Mouse (Mus musculus) adrenal gland, postnatal 10 days (tissue): ENCODE measurements around the gene Pnpla2. TPM values are rescaled to one million over a fixed set of nuclear protein-coding genes. Genes with fewer than 3 reads are reported as not detected.

Source experiments
- DNase-seq: peaks from one replicate; pipeline ENCODE4 v3.0.0; 2021; ENCODE audit warnings: mixed read lengths
- total RNA-seq, 2 experiments: library from RNA; stranded (reverse); gene quantifications; 2 replicates each; pipeline ENCODE4 v1.2.3; 2021

The Pnpla2 gene
- total RNA-seq, 2 experiments from 2014 or later: 1,181 to 1,292 TPM

GRCm38 (mm10) chr7:141483114-141483653 is 28.2 kb downstream of the Pnpla2 start:
- no peak for DNase-seq

DNA sequence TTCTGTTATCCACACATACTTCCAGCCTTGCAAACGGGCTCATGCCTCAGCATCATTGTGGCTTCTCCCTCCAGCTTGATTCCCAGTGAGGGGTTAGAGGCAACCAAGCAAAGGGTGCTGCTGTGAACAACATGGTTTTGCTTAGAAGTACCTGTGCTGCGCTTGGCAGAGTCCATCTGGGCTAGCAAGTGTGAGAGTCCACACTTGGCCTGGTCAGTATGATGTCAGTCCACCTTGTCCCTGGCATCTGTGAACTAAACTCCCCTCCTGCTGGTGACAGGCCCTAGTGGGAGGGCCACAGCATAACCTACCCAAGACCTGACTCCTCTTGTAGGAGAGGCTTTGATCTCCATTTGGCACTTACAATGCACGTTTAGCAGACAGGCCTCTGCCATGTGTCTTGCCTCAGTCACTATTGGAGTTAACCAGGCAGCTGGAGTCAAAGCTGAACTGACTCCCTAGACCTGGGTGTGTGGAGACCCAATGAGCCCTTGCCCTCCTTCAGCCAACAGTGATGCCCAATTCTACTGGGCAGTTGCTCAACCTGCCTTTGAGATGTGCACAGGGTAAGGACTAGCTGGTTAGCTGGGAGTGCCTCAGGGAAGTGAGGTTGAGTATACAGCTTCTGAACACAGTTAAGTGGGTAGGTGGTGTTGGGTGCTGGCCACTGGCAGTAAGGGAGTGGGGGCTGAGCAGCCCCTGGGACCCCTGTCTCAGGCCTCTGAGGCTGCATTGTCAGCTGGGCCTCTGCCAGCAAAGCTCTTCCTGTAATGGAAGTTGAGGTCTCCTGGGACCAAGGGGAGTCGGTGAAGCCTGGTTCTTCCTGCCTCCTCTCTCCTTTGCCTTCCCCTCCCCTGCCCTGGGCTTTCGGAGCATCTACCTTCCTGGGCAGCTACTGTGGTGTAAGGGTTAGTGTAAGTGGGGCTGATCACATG is 29.5 kb downstream of the Pnpla2 start:
- no peak for DNase-seq

DNA sequence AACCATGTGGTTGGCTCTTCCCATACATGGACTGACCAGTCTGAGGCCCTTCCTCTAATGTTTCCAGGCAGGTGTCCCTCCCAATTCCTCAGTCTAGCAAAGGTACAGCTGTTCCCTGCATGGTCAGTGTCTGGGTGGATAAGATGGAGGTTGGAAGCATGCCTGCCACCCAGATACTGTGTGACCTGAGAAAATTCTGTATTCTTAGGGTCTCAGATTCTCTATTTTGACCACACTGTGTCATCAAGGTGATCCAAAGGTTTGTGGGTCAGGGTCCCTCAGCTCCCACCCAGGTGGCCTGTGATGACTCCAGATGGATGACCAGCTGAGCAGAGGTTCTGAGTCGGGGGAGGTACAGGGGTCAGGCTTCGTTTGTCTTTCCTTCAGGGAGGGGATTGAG is 30.2 kb downstream of the Pnpla2 start:
- no peak for DNase-seq

DNA sequence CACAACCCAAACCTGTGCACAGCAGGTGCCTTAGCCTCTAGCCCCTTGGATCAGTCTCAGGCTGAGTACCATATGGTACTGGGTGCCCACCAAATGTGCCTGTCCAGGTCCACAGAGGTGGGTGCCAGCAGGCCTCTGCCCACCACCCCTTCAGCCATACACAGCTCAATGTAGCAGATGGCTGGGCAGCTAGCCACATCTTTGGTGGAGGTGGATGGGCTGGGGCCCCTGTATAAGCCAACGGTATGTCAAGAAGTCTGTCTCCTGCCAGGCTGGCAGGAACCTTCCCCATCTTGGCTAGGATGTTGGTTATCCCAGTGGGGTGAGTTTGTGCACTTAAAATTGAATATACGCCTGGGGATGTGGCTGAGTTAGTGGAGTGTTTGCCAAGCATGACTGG is 30.6 kb downstream of the Pnpla2 start:
- no peak for DNase-seq

DNA sequence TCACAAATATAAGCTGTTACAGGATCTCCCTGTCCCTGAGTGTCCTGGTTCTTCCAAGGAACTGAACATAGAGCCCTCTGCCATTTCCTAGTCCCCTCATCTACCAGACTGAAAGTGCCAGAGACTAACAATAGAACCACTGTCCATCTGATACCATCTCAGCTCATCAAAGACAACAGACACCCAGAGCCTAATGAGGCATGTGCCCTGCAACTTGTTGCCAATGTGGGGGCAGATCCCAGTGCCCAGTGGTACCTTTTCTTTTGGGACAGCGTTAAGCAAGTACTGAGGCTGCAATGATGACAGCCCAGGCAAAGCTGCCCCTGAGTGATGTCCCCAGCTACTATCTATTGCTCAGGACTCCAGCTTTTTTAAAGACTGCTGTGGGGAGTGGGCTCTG is 31.2 kb downstream of the Pnpla2 start:
- DNase-seq: no peak

DNA sequence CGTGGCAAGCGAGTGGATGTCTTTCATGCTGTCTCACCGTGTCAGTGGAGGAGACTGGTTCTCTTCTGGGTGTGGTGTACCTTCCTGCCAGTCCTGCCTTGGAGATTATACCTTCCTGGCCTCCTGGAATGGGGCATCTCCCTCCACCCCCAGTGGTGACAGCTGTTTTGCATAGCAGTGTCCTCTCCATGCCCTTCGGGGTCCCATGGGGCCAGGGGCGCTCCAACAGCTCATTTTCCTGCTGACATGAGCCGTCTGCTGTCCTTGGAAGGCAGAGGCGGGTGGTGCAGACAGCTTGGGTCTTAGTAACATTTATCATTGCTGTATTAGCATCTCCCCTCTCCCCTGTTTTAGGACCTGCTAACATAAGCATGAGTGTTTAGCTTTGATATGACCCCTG is 32.1 kb downstream of the Pnpla2 start:
- no peak for DNase-seq

DNA sequence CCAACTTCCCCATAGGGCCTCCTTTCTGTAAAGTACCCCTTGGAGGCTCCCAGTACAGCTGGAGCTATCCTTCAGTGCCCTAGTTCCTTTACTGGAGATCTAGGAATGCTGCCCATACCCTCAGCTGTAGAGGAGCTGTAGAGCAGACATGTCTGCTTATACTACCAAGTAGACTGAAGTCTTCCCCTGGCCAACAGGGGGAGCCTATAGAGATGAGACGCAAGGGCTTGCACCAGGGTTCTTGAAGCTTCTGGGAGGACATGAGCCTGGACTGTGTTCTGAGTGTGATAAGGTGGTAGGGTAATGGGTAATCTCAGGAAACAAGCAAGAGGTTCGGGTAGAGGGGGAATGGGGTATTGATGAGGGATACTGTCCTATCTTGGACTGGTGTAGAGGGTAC is 36.2 kb downstream of the Pnpla2 start:
- no peak for DNase-seq

DNA sequence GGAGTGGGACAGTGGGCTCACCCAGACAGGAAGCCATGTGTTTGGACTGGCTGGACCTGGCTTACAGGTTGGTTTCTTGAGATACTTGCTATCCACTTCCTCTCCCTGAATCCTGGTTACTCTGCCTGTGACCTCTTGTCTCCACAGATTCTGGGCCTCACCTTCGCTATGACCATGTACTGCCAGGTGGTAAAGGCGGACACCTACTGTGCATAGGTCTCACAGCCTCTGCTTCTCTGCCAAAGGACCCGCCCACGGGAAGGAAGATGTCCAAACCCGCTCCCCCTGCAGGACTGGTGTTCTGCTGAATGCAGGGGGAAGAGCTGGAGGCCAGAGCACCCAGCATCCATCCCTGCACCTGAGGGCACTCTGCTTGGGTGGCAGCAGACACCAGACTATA is 37.7 kb downstream of the Pnpla2 start:
- DNase-seq: no peak

DNA sequence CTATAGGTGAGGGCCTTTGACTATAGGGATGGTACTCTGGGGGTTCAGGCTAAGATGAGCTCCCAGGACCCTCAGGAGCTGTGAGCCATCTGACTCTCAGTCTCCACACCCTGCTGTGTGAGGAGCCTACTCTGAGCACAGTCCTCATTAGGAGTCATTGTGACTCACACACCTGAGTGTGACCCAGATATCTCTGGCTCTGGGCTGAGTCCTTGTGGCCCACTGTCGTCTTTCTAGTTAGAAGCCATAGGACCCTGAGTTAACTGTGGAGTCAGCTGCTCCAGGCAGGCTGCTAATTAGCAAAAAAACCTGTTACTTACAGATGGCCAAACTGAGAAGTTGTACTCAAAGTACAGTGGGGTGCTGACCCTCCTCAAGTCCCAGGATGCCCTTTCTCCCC is 38.7 kb downstream of the Pnpla2 start:
- DNase-seq: no peak

GRCm38 (mm10) chr7:141495379-141495778 is 40.4 kb downstream of the Pnpla2 start:
- DNase-seq: no peak

DNA sequence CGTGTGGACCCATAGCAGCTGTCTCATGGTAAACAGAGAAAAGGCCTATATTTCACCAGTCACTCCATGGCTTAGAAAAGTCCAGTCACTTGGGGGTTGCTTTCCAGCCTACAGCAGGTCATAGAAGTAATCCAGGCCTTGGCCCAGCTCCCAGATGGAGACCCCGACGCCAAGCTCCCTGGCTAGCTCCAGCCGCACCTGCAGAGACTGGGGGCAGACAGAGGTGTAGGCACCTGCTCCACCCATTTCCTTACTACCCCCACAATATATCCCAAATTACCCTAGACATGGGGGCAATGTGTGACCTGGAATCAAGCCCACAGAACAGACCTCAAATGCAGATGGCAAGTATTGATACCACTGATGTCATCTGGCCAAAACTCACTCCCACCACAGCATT is 40.9 kb downstream of the Pnpla2 start:
- no peak for DNase-seq

- DNase-seq: no peak
Measured at GRCm38 (mm10) chr7:141497600-141497999, 42.6 kb downstream of the Pnpla2 start.

DNA sequence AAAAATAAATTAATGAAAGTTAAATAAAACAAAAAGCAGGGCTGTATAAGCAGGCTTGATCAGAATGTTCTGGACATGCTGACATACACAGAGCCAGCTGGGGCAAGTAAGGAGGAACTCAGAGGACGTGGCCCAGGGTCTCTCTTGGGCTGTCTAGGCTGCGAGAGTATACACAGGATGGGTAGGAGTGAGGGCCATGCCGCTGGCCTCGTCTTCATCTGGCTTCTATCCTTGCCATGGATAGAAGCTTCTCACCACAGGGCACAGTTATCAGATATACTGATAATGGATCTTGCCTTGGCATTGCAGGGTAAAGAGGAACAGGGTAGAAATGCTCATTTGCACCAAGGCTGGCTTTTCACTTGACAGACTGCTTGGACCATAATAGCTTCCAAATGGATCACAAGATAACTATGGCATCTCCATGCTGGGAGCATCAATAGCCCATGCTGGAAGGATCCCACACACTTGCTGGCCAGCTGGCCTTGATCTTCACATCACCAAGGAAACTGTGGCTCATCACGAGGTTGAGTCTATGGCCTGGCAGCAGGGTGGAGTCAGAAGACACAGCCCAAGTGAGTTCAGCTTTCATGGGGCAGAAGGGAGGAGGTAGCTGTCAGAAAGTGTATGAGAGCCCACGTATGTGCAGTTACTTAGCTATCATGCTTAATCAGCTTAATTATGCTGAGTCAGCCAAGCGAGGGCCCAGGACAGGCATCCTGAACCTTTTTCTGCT is 47.0 kb downstream of the Pnpla2 start:
- peak; percentile 51 for DNase-seq

- DNase-seq: no peak
Measured at GRCm38 (mm10) chr7:141502556-141502905, 47.5 kb downstream of the Pnpla2 start.

DNA sequence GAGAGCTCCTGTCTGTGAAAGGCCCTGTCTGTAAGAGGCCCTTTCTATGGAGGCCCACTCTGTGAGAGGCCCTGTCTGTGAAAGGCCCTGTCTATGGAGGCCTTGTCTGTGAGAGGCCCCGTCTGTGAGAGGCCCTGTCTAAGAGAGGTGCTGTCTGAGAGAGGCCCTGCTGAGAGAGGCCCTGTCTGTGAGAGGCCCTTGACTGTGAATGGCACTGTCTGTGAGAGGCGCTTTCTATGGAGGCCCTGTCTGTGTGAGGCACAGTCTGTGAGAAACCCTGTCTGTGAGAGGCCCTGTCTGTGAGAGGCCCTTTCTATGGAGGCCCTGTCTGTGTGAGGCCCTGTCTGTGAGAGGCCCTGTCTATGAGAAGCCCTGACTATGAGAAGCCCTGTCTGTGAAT is 51.3 kb downstream of the Pnpla2 start:
- DNase-seq: no peak

DNA sequence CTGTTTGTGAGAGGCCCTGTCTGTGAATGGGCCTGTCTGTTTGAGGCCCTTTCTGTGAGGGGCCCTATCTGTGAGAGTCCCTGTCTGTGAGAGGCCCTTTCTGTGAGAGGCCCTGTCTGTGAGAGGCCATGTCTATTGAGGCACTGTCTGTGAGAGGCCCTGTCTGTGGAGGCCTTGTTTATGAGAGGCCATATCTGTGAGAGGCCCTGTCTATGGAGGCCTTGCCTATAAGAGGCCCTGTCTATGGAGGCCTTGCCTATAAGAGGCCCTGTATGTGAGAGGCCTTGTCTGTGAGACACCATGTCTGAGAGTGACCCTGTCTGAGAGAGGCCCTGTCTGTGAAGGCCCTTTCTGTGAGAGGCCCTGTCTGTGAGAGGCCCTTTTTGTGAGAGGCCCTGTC is 53.2 kb downstream of the Pnpla2 start:
- no peak for DNase-seq

DNA sequence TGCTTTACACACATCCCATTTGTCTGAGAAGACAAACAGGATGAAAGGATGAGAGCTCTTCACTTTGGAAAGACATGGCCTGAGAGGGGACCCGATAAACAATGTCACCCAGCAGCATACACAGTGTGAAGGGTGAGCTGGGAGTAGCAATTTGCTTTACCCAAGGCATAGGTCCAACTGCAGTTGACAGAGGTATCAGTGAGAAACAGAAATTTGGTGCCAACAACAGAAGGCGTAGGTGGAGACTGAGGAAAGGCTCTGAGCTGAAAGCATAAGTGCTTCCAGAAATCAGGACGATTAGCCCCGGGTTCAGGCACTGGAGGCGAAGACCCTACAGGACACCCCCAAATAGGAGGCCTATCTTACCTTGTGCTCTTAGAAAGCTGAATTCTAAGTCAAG is 55.2 kb downstream of the Pnpla2 start:
- no peak for DNase-seq

Other genes starting within 250 kb of the Pnpla2 start
- gene Lmntd2, start 241.1 kb upstream of the Pnpla2 start, total RNA-seq: under 1 TPM; 0.27 to 0.55 TPM
- 1 to 10 TPM; 6.5 to 7.8 TPM for gene Rassf7, start 239.3 kb upstream of the Pnpla2 start, total RNA-seq
- 10 to 100 TPM; 69.9 to 75.3 TPM for gene Phrf1, start 226.4 kb upstream of the Pnpla2 start, total RNA-seq
- 1 to 10 TPM; 3.7 to 4.8 TPM for gene Irf7, start 188.7 kb upstream of the Pnpla2 start, total RNA-seq
- gene Cdhr5, start 178.4 kb upstream of the Pnpla2 start, total RNA-seq: 1 to 10 TPM; 5.6 to 6.9 TPM
- gene Sct, start 176.1 kb upstream of the Pnpla2 start, total RNA-seq: 1 to 10 TPM; 2.8 to 3.2 TPM
- gene Drd4, start 163.2 kb upstream of the Pnpla2 start, total RNA-seq: under 1 TPM in 1 of 2 experiments, not detected in 1; 0.36 TPM
- 10 to 100 TPM; 39.9 to 59.2 TPM for gene Deaf1, start 127.5 kb upstream of the Pnpla2 start, total RNA-seq
- 10 to 100 TPM; 22.1 to 31.6 TPM for gene Tmem80, start 127.5 kb upstream of the Pnpla2 start, total RNA-seq
- 1 to 10 TPM; 4.6 to 7.1 TPM for gene Eps8l2, start 116.3 kb upstream of the Pnpla2 start, total RNA-seq
- gene Taldo1, start 63.0 kb upstream of the Pnpla2 start, total RNA-seq: 100 to 1,000 TPM; 466 to 479 TPM
- 10 to 100 TPM; 26.2 to 39.2 TPM for gene Gatd1, start 41.1 kb upstream of the Pnpla2 start, total RNA-seq
- 1 to 10 TPM; 2.5 to 6.4 TPM for gene Cend1, start 25.7 kb upstream of the Pnpla2 start, total RNA-seq
- 10 to 100 TPM; 60.2 to 74.3 TPM for gene Slc25a22, start 17.3 kb upstream of the Pnpla2 start, total RNA-seq
- 1 to 10 TPM; 2.4 to 7.3 TPM for gene Pidd1, start 11.2 kb upstream of the Pnpla2 start, total RNA-seq
- gene Rplp2, start 7.8 kb upstream of the Pnpla2 start, total RNA-seq: 1,000 to 10,000 TPM; 1,282 to 1,421 TPM
- gene Cracr2b, start 5.9 kb downstream of the Pnpla2 start, total RNA-seq: 10 to 100 TPM; 16.8 to 19.6 TPM
- gene Cd151, start 12.2 kb downstream of the Pnpla2 start, total RNA-seq: 100 to 1,000 TPM; 184 to 198 TPM
- gene Polr2l, start 19.9 kb downstream of the Pnpla2 start, total RNA-seq: 10 to 100 TPM; 58.3 to 59.7 TPM
- 10 to 100 TPM; 53.8 to 57.1 TPM for gene Tspan4, start 20.0 kb downstream of the Pnpla2 start, total RNA-seq
- 10 to 100 TPM; 45.6 to 54.2 TPM for gene Chid1, start 84.7 kb downstream of the Pnpla2 start, total RNA-seq
- gene Ap2a2, start 107.0 kb downstream of the Pnpla2 start, total RNA-seq: 10 to 100 TPM; 68.5 to 70.2 TPM
- gene Muc6, start 200.1 kb downstream of the Pnpla2 start, total RNA-seq: under 1 TPM in 1 of 2 experiments, not detected in 1; 0.06 TPM
- 1 to 10 TPM; 1.8 to 1.9 TPM for gene Muc2, start 235.1 kb downstream of the Pnpla2 start, total RNA-seq